15 mouse cellular contexts compared by ENCODE assay signal in the genomic region with DNA sequence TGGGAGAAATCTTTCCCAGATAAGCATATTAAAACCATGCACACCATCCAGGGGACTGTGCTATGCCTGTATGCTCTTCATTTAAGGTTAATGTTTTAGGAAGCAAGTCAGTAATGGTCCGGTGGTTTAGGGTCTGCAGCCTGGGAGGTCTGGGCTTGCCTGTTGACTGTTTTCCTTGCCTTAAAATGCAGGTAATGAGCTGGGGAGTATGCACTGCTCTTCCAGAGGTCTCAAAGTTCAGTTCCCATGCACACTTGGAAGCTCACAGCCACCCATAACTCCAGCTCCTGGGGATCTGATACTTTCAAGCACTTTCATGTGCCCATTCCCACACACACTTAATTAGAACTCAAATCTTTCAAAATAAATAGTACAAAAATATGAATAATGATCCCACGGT. TPM values are rescaled to one million over a fixed set of nuclear protein-coding genes. Genes with fewer than 3 reads are reported as not detected.
DNase-seq lines count a peak whose midpoint lies in the region; ATAC-seq lines count a peak whose summit lies in the region.
"Had no signal": no experiment of that assay in that cellular context is flagged by ENCODE, and none has a peak within 500 bp of the region (broad histone marks: within the 10 kb centered on the region; RNA-seq: fewer than 3 reads in every experiment).

No protein-coding gene starts in this region.

- 0 out of 2 replicates have a peak overlapping the region, but pooled peaks have one; percentile 9 for H3K27ac ChIP-seq in intestine, embryonic 15.5 days
- H3K27ac ChIP-seq in intestine, embryonic 16.5 days (ENCODE audit: low read length) = no peak overlapping the region
- peak overlapping the region; percentile 63 for H3K27ac ChIP-seq in forebrain, embryonic 16.5 days (ENCODE audit: low read length)
- peak overlapping the region; percentile 95 for H3K27ac ChIP-seq in liver, embryonic 13.5 days
- H3K27ac ChIP-seq: embryonic facial prominence, embryonic 13.5 days; gastrocnemius, adult 2 months had no signal

- no peaks in the 10 kb centered on the region for H3K27me3 ChIP-seq in intestine, embryonic 15.5 days (replicated peaks)
- H3K27me3 ChIP-seq in intestine, embryonic 16.5 days (replicated peaks; ENCODE audit: control insufficient read depth, insufficient read depth, low read length) = no peaks in the 10 kb centered on the region
- H3K27me3 ChIP-seq in forebrain, embryonic 16.5 days (replicated peaks; ENCODE audit: control insufficient read depth, insufficient read depth, low read length) = no peaks in the 10 kb centered on the region
- H3K27me3 ChIP-seq in liver, embryonic 13.5 days = no peaks in the 10 kb centered on the region
- H3K27me3 ChIP-seq: embryonic facial prominence, embryonic 13.5 days; heart, embryonic 12.5 days had no signal

- H3K9ac ChIP-seq in intestine, embryonic 15.5 days = no peak overlapping the region
- no peak overlapping the region for H3K9ac ChIP-seq in intestine, embryonic 16.5 days (ENCODE audit: low read depth, low read length)
- no peak overlapping the region for H3K9ac ChIP-seq in forebrain, embryonic 16.5 days (replicated peaks; ENCODE audit: low read depth, low read length)
- H3K9ac ChIP-seq in liver, embryonic 13.5 days = peak overlapping the region; percentile 7; the same call in 1 of the 2 replicates
- H3K9ac ChIP-seq: heart, embryonic 12.5 days had no signal

- H3K4me1 ChIP-seq in intestine, embryonic 15.5 days (replicated peaks) = peaks cover 27% of the 10 kb centered on the region
- H3K4me1 ChIP-seq in intestine, embryonic 16.5 days (ENCODE audit: control insufficient read depth, insufficient read depth, low read length) = peaks cover 21% of the 10 kb centered on the region
- peaks cover 25% of the 10 kb centered on the region for H3K4me1 ChIP-seq in forebrain, embryonic 16.5 days (replicated peaks; ENCODE audit: control insufficient read depth, insufficient read depth, low read length)
- peaks cover 69% of the 10 kb centered on the region for H3K4me1 ChIP-seq in liver, embryonic 13.5 days (replicated peaks)

- no peaks in the 10 kb centered on the region; the same call in 1 of the 2 replicates for H3K36me3 ChIP-seq in intestine, embryonic 15.5 days
- no peaks in the 10 kb centered on the region for H3K36me3 ChIP-seq in intestine, embryonic 16.5 days (ENCODE audit: control insufficient read depth, insufficient read depth, low read length)
- peaks cover 3% of the 10 kb centered on the region; the same call in 1 of the 2 replicates for H3K36me3 ChIP-seq in forebrain, embryonic 16.5 days (ENCODE audit: control insufficient read depth, insufficient read depth)
- H3K36me3 ChIP-seq in liver, embryonic 13.5 days = peaks cover 39% of the 10 kb centered on the region

- H3K9me3 ChIP-seq in intestine, embryonic 15.5 days = no peaks in the 10 kb centered on the region
- H3K9me3 ChIP-seq in intestine, embryonic 16.5 days (ENCODE audit: control insufficient read depth, low read length) = no peaks in the 10 kb centered on the region
- no peaks in the 10 kb centered on the region for H3K9me3 ChIP-seq in forebrain, embryonic 16.5 days (ENCODE audit: control insufficient read depth, low read length)
- no peaks in the 10 kb centered on the region for H3K9me3 ChIP-seq in liver, embryonic 13.5 days (replicated peaks)
- H3K9me3 ChIP-seq: embryonic facial prominence, embryonic 13.5 days; heart, embryonic 12.5 days had no signal

- peak; percentile 62 for DNase-seq in kidney, adult 9 months
- DNase-seq in liver, embryonic 13.5 days = no peak
- DNase-seq in urinary bladder, postnatal 14 days (ENCODE audit: low spot score) = no peak
- no peak for DNase-seq in left cerebral cortex, adult 18-20 months (ENCODE audit: low spot score in 2 of 2)
- DNase-seq: adrenal gland, postnatal 36 days; gastrocnemius, adult 2 months; heart, postnatal 36 days; lung, adult 2 months; lung, postnatal 36 days; right cerebral cortex, postnatal 14 days had no signal

- ATAC-seq in intestine, embryonic 15.5 days = no peak
- ATAC-seq in intestine, embryonic 16.5 days = no peak
- ATAC-seq in forebrain, embryonic 16.5 days = no peak
- ATAC-seq in liver, embryonic 13.5 days (ENCODE audit: low read depth) = no peak

- 95% methylated on average over 2 of the region's 2 CpGs for WGBS in intestine, embryonic 15.5 days
- 83% methylated on average over 2 of the region's 2 CpGs for whole genome bisulfite sequencing in intestine, embryonic 16.5 days
- WGBS in forebrain, embryonic 16.5 days = 88% methylated on average over 2 of the region's 2 CpGs
- 87% methylated on average over 2 of the region's 2 CpGs for WGBS in liver, embryonic 13.5 days (ENCODE audit: insufficient replicate concordance)

- no peak overlapping the region for H3K4me2 ChIP-seq in intestine, embryonic 15.5 days (replicated peaks)
- no peak overlapping the region for H3K4me2 ChIP-seq in intestine, embryonic 16.5 days (ENCODE audit: low read depth, low read length)
- no peak overlapping the region for H3K4me2 ChIP-seq in forebrain, embryonic 16.5 days (ENCODE audit: low read length)
- peak overlapping the region; percentile 97 for H3K4me2 ChIP-seq in liver, embryonic 13.5 days
- H3K4me2 ChIP-seq: embryonic facial prominence, embryonic 13.5 days; heart, embryonic 12.5 days had no signal

- no peak overlapping the region for H3K4me3 ChIP-seq in intestine, embryonic 15.5 days (replicated peaks)
- H3K4me3 ChIP-seq in intestine, embryonic 16.5 days (ENCODE audit: low read length) = no peak overlapping the region
- H3K4me3 ChIP-seq in forebrain, embryonic 16.5 days (replicated peaks; ENCODE audit: low read length) = no peak overlapping the region
- H3K4me3 ChIP-seq in liver, embryonic 13.5 days (replicated peaks) = 0 out of 2 replicates have a peak overlapping the region, but pooled peaks have one; percentile 7
- H3K4me3 ChIP-seq: embryonic facial prominence, embryonic 13.5 days; gastrocnemius, adult 2 months; heart, embryonic 12.5 days had no signal

RNA-seq across cellular contexts. Expression of a gene that starts 5.9 kb away (rescaled TPM):
- polyA plus RNA-seq in intestine, embryonic 15.5 days (2015; fragmentation: Nextera tagmentation; extraction: Ambion mirVana) = 27.4 and 29.9 TPM in 2 replicates
- 24.5 and 25.3 TPM in 2 replicates for polyA plus RNA-seq in intestine, embryonic 16.5 days (2015; fragmentation: Nextera tagmentation; extraction: Ambion mirVana)
- polyA plus RNA-seq in forebrain, embryonic 16.5 days (2015; fragmentation: Nextera tagmentation; extraction: Ambion mirVana) = 55.7 and 56.5 TPM in 2 replicates
- polyA plus RNA-seq in liver, embryonic 13.5 days (2015; fragmentation: Nextera tagmentation; extraction: Ambion mirVana) = 32.6 and 36.9 TPM in 2 replicates
- 10 to 100 TPM; 52.7 to 53.4 TPM for total RNA-seq in left cerebral cortex, adult 18-20 months (2021)

RNA-seq across cellular contexts. Expression of a gene that starts 8.8 kb away (rescaled TPM):
- polyA plus RNA-seq in intestine, embryonic 15.5 days (2015; fragmentation: Nextera tagmentation; extraction: Ambion mirVana) = 18.7 and 19.4 TPM in 2 replicates
- 14.1 and 17.0 TPM in 2 replicates for polyA plus RNA-seq in intestine, embryonic 16.5 days (2015; fragmentation: Nextera tagmentation; extraction: Ambion mirVana)
- 24.5 and 25.2 TPM in 2 replicates for polyA plus RNA-seq in forebrain, embryonic 16.5 days (2015; fragmentation: Nextera tagmentation; extraction: Ambion mirVana)
- 20.0 and 21.6 TPM in 2 replicates for polyA plus RNA-seq in liver, embryonic 13.5 days (2015; fragmentation: Nextera tagmentation; extraction: Ambion mirVana)
- total RNA-seq in left cerebral cortex, adult 18-20 months (2021) = 10 to 100 TPM; 65.8 to 71.5 TPM

RNA-seq across cellular contexts. Expression of a gene that starts 25.8 kb away (rescaled TPM):
- polyA plus RNA-seq in intestine, embryonic 15.5 days (2015; fragmentation: Nextera tagmentation; extraction: Ambion mirVana) = 261 and 272 TPM in 2 replicates
- 248 and 288 TPM in 2 replicates for polyA plus RNA-seq in intestine, embryonic 16.5 days (2015; fragmentation: Nextera tagmentation; extraction: Ambion mirVana)
- polyA plus RNA-seq in forebrain, embryonic 16.5 days (2015; fragmentation: Nextera tagmentation; extraction: Ambion mirVana) = 249 and 262 TPM in 2 replicates
- 199 and 225 TPM in 2 replicates for polyA plus RNA-seq in liver, embryonic 13.5 days (2015; fragmentation: Nextera tagmentation; extraction: Ambion mirVana)
- 100 to 1,000 TPM; 102 to 108 TPM for total RNA-seq in left cerebral cortex, adult 18-20 months (2021)

RNA-seq across cellular contexts. Expression of a gene that starts 37.5 kb away (rescaled TPM):
- polyA plus RNA-seq in intestine, embryonic 15.5 days (2015; fragmentation: Nextera tagmentation; extraction: Ambion mirVana) = 37.6 and 39.0 TPM in 2 replicates
- polyA plus RNA-seq in intestine, embryonic 16.5 days (2015; fragmentation: Nextera tagmentation; extraction: Ambion mirVana) = 37.1 and 37.2 TPM in 2 replicates
- polyA plus RNA-seq in forebrain, embryonic 16.5 days (2015; fragmentation: Nextera tagmentation; extraction: Ambion mirVana) = 116 and 117 TPM in 2 replicates
- polyA plus RNA-seq in liver, embryonic 13.5 days (2015; fragmentation: Nextera tagmentation; extraction: Ambion mirVana) = 18.6 and 19.3 TPM in 2 replicates
- total RNA-seq in left cerebral cortex, adult 18-20 months (2021) = 10 to 100 TPM; 42.4 to 47.0 TPM

RNA-seq across cellular contexts. Expression of a gene that starts 37.8 kb away (rescaled TPM):
- 0.74 and 0.90 TPM in 2 replicates for polyA plus RNA-seq in intestine, embryonic 15.5 days (2015; fragmentation: Nextera tagmentation; extraction: Ambion mirVana)
- polyA plus RNA-seq in intestine, embryonic 16.5 days (2015; fragmentation: Nextera tagmentation; extraction: Ambion mirVana) = 0.60 and 0.72 TPM in 2 replicates
- 3.9 and 4.5 TPM in 2 replicates for polyA plus RNA-seq in forebrain, embryonic 16.5 days (2015; fragmentation: Nextera tagmentation; extraction: Ambion mirVana)
- 0.12 and 0.39 TPM in 2 replicates for polyA plus RNA-seq in liver, embryonic 13.5 days (2015; fragmentation: Nextera tagmentation; extraction: Ambion mirVana)
- 10 to 100 TPM in 1 of 2 experiments, 1 to 10 TPM in 1; 9.3 to 10.0 TPM for total RNA-seq in left cerebral cortex, adult 18-20 months (2021)
